Mouse (Mus musculus): ENCODE results near the gene Pcdh20. TPM values are rescaled to one million over a fixed set of nuclear protein-coding genes. Genes with fewer than 3 reads are reported as not detected.

Gene Pcdh20
- under 1 TPM; 0.58 to 0.66 TPM for total RNA-seq (2021)
- polyA plus RNA-seq (2012; rRNA removed) = 0.06 TPM in 1 of 2 replicates, not detected in the other
- long read RNA-seq, partial matches to known transcripts = 0 of 1 reads
- long read RNA-seq, other reads (novel, unspliced or antisense) = 1 of 1 reads

DNA sequence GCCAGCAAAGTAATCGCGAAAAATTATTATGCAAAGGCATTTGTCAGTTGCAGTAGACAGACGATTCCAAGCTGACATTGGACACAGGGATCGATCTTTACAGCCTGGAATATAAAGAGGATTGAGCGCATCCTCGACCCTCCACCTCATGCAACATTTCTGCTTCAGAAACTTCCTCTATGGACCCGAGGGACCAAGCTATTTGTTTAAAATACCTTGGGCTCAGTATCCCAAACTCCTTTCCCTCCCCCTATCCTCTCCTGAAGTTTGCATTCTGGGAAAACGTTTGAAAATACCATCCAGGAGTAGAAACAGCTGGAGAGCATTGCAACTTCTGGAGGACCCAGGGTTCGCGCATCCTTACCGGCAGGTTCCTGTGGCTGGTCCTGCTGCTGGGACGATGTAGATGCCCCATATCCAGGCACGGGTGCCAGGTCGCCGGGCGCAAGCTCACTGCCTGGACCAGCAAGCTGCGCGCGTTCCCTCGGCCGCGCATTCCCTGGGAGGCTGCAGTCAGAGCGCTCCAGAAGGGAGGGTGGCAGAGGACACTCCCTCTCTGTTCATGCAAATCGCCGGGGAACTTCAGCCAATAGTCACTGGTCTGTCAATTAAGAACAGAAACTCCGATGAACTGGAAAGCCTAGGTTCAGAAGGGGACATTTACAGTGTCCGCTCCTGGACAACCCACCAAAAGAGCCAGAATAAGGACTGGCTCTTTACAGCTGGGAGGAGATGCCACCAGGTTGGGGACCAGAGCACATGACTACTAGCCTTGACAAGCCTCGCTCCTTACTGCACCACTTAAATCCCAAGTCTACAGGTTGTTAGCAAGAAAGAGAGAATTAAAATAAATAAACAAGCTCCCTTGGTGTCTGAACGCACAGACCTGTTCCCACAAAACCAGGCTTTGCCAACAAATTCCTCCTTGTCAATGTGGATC is at the start of gene Pcdh20:
Pcdh20 (minus strand) TSS at position 902 of the 940 bp plus-strand sequence.
- DNase-seq = peak; percentile 2

DNA sequence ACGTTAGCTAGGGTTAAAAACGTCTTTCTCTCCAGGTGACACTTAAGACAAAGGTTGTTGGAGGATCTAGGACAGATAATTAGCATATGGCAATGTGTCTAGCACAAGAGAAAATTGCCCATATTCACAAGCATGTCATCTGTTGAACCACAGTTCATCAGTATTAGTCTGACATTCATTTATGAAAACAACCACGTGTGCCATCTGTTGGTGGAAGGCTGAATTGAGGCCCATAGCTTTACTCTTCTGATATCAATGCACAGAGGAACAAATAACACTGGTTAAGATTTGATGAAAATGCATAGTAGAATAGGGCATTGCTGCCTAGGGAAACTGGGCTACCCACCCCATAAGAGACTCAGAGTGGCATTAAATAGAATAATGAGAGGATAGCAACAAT is 8.7 kb upstream of the Pcdh20 start:
- DNase-seq = no peak

DNA sequence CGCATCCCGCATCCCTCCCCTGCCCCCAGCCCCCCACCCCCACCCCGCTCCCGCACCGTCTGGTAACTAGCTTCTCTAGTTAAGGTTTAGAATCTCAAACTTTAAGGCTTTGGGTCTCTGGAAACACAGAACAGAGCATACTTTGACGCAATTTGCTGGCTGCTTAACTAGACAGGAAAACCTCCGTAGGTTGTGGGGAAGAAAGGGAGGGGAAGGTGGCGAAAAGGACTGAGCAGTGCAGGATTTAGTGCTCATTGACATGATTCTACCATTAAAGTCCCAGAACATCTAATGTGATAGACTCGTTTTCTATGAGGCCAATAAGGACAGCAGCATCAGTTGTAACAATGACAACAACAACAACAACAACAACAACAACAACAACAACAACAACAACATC is 1.2 kb downstream of the Pcdh20 start:
- DNase-seq = no peak

DNA sequence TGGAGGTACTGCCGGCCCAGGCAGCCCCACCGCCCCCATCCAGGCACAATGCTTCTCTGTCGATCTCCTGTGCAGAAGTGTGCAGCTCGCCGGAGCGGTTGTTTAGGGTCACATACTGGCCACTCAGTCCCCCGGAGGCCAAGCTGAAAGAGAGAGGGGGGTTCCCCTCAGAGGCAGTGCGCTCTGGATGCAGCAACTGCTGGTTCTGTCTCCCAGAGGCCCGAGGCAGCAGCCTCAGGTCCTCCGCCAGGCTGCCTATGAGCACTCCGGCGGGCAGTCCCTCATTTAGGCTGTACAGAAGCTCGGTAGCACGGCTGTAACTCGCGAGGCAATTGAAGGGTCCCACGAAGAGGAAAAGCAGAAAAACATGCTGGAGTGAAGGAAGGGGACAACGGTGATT is 1.8 kb downstream of the Pcdh20 start:
- DNase-seq = no peak

DNA sequence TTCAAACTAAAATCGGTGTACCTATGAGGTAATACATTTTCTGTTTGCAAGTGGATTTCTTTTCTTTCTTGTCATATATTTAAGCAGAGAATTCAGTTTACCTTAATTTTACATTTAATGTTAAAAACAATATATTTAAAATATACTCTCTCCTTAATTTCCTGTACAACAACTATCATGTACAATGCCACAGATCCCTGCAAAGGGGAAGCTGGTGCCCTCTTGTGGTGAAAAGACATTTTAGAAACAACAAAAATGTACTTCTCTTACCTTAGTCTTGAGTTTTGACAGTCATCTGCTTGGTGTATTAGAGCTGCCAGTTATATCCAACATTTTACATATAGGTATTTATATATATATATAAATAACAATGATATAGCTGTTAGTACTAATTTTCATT is 4.8 kb downstream of the Pcdh20 start:
- DNase-seq = no peak

DNA sequence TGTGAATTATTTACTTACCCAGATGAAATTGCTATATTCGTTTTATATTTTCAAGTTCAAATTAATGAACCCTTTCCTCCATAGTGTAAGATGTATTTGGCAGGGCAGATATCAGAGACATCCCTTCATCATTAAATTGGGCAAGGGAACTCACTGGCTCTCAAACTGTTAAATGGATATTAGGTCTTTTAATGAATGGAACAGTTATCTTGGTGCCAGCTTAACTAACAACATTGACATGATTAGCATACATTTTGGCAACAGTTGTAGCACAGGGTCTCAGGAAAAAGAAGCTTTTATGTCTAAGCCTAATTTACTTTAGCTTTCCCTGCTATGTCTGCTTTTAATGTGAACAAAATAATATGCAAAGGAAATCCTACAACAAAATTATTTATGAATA is 6.8 kb downstream of the Pcdh20 start:
- DNase-seq = no peak

DNA sequence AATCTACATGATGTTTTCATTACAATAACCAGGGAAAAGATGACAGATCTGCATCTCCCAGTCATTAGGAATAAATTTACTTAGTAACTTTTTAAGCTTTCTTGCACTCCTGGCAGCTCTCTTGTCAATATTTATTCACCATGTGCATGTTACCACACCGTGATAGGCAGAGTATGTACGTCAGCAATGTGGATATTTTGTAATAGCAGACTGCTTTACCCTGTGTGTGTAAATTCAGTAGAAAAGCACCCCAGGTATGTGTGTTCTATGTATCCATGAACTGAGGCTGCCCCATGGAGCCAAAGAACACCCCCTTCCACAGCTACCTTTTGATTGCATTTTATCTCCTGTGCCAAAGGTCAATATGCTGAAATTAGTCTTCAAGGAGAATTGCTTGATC is 7.8 kb downstream of the Pcdh20 start:
- DNase-seq = no peak

DNA sequence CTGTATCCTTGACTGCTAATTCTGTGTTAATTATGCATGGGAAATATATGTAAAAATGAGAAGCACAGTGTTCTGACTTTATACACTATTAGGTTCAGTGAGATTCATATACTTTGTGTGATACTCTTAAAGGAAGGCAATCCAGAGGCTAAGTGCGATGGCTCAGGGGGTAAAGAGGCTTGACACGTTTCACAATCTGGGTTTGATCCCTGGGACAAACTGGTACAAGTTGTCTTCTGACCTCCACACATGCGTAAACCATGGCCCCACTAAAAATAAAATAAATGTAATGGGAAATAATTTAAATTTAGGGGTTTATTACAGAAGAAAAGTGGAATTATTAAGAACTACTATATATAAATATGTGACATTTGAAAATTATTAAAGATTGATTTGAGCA is 8.3 kb downstream of the Pcdh20 start:
- no peak for DNase-seq

DNA sequence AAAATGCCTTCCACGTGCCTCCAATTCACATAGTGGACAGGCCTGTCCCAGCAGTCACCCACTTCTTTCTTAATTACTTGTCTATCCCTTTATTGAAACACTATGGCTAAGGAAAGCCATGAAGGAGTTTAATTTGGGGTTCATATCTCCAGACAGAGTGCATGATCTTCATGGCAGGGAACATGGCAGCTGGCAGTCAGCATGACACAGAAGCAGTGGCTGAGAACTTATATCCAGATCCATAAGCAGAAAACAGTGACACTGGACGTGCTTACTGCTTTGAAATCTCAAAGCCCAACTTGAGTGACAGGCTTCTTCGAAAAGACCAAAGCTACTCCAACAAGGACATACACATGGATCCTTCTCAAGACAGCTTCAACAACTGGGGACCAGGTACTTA is 10.5 kb downstream of the Pcdh20 start:
- DNase-seq = no peak

DNA sequence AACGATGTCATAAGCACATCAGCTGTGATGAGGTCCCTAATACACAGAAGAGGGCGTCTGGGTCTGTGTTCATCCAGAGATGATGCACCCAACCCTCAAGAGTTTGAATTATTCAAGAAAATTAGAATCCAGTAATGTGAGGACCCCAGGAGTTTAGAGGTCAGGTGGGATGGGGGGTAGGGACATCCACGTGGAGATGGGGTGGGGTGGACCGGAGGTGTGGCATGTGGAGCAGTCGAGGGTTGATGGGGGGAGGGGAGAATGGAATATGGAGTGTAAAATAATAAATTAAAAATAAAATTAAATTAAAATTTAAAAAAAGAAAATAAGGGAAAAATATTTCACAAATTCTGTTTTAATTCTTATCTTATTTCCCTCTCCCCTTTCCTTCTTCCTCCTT is 27.9 kb downstream of the Pcdh20 start:
- DNase-seq = no peak

DNA sequence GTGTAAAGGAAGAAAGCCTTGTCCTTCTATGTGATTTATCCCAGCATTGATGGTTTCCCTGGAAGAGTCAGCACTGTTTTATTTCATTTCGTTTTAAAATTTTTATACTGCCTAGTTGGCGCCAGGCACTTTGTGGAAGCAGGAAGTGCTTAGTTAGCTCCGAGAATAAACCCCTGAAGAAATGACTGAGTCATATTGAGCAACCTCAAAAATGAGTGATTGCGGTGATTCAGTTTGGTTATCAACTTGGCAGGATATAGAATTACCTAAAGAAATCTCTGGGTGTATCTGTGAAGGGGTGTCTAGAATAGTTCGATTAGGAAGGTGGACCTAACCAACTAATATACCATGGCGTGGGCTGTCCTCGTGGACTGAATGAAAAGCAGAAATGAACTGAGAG is 41.8 kb downstream of the Pcdh20 start:
- no peak for DNase-seq

DNA sequence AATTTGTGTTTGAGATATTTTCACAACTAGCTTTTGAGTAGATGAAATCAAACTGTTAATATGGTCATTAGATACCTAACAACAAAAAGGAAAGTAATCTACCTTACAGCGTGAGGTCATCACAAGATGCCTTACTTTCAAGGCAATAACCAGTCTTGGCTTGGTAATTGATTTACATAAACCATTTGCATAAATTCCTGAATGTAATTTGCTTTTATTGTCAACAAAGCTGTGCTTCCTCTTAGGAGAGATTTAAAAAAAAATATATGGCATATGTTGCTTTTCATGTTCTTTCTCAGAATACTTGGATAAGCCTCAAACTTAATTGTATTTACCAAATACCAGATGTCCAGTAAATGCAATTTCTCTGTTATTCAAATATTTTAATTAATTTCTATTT is 43.8 kb downstream of the Pcdh20 start:
- no peak for DNase-seq

Data from adrenal gland, adult 2 months (tissue).